Mouse (Mus musculus): ENCODE results near the gene Abhd14a.

Abhd14a gene

DNA sequence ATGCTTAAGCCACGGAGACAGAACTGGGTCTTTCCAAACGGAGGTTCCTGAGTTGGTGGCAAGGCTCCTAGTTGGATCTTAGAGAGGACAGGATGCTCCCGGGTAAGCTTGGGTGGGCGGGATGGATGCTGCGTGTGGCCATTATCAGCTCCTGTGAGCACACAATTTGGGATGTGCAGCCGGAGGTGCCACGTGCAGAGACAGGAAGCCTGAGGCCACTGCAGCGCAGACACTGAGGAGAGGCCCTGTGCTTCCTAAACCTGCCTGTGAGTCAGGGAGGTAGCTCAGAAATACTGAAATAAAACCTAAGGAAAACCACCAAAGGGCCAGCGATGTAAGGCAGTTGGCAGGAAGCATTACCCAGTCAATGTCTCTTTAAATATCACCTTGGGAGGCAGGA is 22.3 kb upstream of the Abhd14a start:
- DNase-seq (ENCODE audit: low read depth, low spot score): no peak

DNA sequence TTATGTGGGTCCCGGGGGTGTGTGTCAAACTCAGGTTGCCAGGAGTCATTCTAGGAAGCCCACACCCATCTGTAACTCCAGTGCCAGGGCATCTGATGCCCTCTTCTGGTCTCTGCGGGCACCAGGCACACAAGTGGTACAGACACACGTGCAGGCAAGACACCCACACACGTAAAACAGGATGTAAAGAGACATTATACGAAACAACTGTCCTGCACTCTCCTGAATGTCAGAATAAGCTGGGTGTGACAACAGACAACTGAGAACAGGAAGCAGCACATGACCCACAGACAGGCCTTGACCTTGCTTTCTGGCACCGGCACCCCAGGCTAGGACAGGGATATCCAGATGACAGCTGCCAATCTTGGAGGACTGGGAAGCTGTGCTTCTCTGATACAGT is 21.8 kb upstream of the Abhd14a start:
- DNase-seq (ENCODE audit: low read depth, low spot score): no peak

DNA sequence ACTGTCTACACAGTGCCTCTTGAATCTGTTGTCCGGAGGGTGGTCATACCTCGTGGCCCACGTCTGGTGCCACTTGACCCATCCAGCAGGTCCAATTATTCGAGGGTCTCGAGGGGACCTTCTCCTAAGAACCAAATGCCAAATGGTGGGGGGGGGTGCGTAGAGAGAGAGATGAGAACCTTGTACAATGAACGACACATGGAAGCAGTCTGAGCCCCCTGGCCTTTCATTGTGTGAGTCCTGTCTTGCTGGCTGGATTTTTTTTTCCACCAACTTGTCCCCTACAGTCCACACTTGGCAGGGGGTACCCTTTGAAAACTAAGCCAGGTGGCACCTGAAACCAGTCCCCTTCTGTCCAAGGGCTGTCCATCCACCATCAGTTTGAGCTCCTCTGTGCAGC is 20.3 kb upstream of the Abhd14a start:
- no peak for DNase-seq (ENCODE audit: low read depth, low spot score)

DNA sequence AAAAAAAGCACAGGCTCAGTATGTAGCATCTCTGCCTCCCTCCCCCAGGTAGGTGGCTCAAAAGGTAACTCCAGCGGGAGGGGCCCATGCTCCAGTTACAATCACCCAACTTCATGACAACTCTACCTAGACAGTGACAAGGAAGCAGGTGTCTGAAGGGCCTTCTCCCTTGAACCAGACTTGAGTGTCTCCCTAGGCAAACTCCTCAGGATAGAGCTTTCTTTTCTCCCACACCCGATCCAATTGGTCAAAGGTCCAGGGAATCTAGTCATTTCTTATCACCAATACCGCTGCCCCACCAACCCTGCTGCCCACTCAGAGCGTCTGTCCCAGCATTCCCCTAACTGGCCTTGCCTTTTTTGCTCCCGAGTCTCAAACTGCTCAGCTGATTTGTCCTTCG is 19.2 kb upstream of the Abhd14a start:
- no peak for DNase-seq (ENCODE audit: low read depth, low spot score)

DNA sequence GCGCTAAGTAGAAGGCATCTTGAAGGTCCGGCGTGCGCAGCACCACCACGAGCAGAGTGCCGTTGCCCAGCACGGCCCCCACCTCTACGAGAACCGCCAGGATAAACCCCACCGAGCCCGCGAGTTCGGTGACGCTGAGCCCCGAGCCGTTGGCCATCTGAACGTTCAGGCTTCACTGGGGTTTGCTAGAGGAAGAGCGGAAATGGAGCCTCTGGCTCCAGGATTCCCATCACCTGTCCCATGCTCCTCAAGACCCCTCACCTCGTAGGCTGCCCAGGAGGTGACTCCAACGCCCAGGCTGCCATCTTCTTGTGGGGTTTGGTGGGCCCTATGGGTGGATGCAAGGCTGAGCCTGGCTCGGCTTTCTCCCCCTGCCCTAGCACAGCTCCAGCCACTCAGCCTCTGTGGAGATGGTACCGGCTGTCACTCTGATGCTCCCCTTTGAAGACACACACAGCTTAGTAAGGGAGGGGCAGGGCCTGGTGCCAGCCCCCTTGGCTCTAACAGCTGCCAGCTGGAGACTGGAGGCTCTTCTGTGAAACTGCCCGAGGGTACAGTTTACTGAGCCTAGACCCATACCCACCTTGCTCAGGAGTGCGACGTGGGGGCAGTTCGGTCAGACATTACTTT is 18.2 kb upstream of the Abhd14a start, which contains the start of gene Gpr62:
Gene Gpr62, minus strand, starts transcription at position 368 of the 630 bp plus-strand sequence.
- no peak for DNase-seq (ENCODE audit: low read depth, low spot score)

DNA sequence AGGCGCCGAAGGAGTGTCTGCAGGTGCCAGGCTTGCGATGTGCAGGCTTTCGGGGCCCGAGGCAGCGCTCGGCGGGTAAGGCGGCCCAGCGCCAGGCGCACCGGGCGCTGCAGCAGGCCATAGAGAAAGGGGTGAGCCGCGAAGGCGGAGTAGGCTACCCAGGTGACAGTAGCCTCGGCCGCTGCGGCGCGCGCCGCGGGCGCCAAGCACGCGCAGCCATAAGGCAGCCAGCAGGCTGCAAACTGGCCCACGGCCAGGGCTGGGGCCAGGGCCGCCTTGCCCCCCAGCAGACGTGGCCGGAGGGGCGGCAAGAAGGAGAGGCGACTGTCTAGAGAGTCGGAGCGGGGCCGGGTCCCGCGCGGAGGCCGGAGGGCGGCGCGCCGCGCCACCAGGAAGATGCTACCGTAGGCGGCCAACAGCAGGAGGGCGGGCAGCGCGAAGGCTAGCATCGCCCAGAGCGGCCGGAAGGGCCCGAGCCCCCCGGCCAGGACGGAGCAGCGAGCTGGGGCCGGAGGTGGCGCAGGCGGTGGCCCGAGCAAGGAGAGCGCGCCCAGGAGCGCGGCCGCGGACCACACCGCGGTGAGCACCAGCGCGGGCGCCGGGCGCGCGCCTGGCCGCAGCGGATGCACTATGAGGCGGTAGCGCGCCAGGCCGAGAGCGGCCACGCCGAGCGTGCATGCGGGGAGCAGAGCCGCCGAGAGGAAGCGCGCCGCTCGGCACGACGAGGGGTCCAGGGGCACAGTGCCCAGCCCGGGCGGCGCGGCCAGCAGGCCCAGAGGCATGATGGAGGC is 17.5 kb upstream of the Abhd14a start:
- DNase-seq (ENCODE audit: low read depth, low spot score): no peak

DNA sequence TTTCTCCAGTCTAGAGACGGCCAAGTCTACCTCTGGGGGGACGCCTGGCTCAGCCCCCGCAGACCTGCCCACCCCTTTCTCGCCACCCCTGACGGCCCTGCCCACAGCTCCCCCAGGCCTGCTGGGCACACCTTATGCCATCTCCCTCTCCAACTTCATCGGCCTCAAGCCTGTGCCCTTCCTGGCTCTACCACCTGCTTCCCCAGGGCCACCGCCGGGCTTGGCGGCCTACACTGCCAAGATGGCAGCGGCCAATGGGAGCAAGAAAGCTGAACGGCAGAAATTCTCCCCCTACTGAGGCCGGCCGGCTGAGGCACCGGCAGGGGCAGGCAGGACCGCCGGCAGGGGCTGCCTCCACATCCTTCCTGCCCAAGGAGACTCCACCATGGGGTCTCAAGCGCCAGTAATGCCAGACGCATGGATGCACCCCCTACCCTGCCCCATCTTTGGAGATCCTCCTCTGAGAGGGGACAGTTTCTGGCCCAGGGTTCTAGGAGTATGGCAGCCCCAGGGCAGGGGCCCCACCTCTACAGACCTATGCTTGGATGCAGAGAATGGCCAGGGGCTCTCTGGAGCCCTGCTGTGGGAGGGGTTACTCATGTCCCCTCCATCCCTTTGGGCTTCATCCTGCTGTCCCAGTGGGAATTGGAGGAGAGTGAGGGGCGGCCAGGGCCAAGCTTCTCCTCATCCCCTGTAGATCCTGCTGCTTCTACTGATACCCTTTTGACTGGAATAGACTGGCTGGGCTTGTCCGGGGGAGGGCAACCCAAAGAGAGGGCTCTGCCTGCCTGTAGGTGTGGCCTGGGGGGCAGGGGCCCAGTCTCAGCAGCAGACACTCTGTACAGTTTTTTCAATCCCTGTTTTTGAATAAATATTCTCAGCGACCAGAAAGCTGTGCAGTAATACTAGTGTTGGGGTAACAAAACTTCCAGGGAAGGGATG is 15.9 kb upstream of the Abhd14a start:
- DNase-seq (ENCODE audit: low read depth, low spot score): no peak

DNA sequence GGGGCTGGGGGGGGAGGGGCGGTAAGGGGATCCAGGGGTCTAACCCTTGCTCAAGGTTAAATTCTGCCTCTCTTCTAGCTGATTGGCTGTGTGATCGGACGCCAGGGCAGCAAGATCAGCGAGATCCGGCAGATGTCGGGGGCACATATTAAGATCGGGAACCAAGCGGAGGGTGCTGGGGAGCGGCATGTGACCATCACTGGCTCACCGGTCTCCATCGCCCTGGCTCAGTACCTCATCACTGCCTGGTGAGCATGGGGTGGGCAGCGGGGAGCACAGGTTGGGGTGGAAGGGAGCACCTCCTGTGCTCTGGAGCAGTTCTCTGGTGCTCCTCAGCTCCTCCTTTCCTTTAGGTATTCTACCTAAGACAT is 14.9 kb upstream of the Abhd14a start:
- no peak for DNase-seq (ENCODE audit: low read depth, low spot score)

DNA sequence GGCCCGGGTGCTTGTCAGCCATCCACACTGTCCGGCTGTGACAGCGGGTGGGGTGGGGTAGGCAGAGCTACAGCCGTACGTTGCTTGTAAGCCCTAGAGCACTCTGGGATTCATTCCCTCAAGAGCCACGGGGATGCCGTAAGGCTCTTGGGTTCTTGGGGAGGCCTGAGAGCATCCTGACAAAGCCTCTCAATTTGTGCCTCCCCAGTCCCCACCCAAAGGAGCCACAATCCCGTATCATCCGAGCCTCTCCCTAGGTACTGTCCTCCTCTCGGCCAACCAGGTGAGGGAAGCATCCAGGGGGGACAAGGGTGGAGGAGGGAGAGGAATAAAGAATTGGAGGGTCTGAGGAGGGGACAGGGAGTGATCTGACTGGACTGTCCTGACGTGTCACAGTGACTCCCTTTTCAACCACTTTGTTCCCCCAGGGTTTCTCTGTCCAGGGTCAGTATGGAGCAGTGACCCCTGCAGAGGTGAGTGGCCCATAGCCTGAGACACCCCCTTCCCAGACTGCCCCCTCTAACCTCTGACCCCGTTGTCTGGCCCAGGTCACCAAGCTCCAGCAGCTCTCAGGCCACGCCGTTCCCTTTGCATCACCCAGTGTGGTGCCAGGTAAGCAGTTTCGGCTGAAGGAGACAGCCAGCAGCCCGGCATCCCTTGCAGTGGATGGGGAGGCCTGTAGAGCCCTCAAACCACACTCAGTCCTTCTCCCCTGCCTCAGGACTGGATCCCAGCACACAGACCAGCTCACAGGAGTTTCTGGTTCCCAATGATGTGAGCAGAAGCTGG is 14.4 kb upstream of the Abhd14a start:
- no peak for DNase-seq (ENCODE audit: low read depth, low spot score)

DNA sequence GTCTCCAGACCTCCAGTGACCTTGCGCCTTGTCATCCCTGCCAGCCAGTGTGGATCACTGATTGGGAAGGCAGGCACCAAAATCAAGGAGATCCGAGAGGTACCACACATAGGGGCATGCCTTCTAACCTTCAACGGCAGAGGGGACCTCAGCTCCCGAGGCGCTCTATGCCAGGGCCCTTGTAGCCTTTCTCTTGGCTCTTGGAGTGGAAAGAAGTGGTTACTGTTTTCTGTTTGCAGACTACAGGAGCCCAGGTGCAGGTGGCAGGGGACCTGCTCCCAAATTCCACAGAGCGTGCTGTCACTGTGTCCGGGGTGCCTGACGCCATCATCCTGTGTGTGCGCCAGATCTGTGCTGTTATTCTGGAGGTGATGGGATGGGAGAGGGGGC is 13.5 kb upstream of the Abhd14a start:
- DNase-seq (ENCODE audit: low read depth, low spot score): no peak

DNA sequence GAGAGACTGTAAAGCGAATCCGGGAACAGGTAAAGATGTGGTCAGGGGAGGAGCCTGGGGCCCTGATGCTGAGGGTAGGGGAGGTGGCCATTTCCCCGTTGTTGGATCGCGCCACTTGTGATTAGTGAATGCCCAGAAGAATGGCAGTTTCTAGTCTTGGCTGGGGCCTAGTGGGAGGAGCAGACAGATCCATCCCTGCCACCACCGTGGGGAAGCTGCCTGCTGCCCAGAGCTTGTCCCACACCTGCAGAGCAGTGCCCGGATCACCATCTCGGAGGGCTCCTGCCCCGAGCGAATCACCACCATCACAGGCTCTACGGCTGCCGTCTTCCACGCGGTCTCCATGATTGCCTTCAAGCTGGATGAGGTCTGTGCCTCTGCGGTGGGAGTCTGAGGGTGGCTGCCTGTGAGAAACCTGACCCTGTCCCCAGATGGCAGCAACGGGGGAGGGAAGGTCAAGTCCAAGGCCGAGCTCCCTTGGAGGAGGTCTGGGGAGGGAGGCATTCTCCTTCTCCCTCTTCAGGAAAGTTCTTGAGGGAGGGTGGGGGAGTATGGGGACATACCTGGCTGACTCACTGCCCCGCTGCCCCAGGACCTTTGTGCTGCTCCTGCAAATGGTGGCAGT is 13.0 kb upstream of the Abhd14a start:
- DNase-seq (ENCODE audit: low read depth, low spot score): no peak

DNA sequence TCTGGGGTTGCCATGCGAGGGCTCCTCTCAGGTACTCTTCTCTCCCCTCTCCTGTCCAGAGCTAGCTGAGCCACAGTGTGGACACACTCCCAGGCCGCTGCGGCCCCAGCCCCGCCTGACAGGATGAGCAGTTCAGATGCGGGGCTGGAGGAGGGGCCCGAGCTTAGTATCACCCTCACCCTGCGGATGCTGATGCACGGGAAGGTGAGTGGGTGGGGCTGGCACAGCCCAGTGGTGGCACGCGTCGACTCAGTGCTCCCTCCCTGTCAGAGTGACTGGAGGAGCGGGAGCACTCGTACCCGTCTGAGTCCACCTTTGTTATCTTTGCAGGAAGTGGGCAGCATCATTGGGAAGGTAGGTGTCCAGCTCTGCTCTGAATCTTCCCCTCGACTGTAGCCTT is 12.5 kb upstream of the Abhd14a start:
- no peak for DNase-seq (ENCODE audit: low read depth, low spot score)

DNA sequence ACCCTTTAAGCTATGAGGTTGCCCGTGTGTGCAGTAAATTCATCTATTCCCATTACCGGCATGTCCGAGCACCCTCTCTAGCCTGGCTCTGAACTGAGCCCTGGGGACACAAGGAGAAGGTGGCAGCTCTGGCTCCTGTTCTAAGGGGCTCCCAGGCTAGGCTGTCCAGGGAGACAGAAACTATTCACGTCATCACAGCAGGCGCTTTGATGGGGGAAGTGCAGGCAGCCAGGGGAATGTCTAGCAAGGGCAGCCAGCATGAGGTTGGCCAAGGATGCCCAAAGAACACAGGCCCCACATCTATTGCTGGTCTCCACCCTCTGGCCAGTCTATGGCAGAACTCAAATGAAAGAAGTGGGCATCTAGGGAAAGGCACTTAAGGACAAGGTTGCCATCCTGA is 10.4 kb upstream of the Abhd14a start:
- DNase-seq (ENCODE audit: low read depth, low spot score): no peak

DNA sequence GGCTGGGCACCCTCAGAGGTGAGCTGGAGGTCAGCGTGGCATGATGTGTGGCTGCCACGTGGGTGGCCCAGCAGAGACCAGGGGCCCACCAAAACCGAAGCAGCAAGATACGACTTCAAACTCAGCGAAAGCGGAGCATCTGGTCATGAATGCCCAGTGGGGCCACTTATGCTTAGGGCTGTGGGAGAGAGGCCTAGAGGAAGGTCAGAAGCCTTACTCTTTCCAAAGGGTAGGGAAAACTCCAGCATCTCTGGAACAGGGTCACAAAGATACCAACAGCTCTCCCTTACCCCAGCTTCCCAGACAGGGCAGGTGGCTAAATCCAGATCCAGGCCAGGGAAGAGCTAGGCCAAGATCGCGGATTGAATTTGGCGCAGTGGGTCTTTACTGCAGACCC is 9.7 kb upstream of the Abhd14a start:
- no peak for DNase-seq (ENCODE audit: low read depth, low spot score)

DNA sequence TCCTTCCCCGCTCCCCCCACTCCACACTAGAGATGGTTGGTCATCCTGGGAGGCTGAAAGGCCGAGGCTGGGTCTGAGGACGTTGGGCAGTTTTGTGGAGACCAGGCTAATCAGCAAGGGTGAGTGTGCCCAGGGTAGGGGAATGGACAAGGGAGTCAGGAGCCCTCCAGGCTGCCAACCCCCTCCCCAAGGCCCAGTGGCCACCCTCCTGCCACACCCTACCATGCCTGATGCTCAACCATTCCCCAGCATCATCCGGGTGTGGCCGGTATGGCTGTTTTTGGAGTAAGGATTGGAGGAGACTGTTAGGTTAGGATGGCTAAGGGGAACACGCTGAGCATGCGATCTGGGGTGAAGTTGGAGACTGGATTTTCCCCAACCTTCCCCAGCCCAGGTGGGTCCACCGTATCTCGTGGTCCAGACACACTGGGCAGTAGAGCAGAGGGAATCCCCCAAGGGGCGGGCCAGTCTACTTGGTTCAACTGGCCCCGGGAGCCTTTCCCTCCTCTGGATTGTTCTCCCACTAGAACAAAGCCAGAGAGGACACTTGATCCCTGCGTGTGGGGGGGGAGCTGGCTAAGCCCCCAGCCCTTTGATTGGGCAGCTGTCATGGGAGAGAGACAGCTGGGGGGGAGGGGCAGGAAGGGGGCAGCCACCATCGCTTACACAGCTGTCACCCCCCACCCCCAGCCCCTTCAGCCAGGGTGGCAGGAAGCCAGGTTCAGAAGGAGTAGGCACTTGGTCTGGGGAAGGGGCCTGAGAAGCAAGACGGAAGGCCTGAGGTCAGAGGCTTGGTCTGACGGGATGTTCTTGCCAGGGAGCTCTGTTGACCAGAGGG is 9.1 kb upstream of the Abhd14a start:
- no peak for DNase-seq (ENCODE audit: low read depth, low spot score)

DNA sequence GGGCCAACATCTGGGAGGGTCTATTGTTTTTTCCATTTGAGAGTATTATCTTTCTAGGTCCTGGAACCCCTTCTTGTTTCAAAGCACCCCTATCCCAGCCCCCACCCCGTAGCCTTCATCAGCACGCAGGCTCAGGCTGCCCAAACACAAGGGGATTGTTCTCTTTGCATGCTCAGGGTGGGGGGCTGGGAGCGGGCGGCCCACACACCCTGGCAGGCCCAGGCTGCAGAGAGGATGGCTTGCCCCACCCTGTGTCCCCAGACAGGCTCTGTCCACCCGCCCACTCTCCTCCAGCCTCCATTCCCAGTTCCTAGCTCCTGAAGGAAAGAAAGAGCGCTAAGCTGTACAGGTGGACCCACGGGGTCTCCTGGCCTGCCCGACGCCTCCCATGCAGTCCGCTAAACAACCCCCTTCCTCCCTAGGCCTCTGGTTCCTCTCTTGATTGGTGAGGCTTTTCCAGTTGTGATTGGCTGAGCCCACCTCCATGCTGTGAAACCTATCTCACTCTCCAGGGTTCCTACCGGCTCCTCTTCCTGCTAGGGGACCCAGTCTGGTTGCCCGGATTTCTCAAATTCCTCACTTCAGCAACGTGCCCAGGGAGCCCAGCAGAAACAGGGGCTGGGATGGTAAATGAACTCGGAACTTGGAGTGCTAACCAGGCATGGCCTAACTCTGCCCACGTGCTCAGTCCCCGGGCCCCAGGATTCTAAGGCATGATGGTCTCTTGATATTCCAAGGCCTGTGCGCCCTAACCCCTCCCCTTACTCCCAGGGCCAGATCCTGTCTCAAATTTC is 7.6 kb upstream of the Abhd14a start:
- DNase-seq (ENCODE audit: low read depth, low spot score): no peak

DNA sequence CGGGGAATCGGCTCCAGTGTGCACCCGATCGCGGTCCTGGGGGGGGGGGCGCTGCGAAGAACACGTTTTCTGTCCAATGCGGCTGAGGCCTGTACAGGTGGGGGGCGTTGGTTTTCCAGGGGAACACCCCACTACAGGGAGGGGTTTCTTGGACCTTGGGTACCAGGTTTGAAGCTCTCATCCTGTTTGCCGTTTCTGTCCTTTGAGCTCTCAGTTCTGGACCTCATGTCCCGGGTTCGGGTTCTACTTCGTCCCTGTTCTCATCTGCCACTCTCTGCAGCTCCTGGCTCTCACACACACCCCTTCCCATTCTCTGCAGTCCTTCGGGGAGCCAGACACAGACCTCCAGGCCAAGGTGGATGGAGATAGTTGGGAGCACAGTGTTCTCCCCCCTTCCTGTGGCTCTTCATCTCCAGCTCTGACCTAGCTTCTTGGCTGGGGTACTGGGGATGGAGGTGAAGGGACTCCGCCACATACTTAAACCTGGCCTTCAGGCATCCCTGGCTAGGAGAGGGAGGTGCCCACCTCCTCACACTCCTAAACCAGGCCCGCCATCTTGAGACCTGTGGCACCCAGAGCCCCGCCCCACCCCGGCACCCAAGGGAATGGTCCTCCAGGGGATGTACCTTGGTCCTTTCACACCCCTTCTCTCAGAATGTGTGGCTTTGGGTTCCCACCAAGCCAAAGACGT is 6.7 kb upstream of the Abhd14a start:
- no peak for DNase-seq (ENCODE audit: low read depth, low spot score)

DNA sequence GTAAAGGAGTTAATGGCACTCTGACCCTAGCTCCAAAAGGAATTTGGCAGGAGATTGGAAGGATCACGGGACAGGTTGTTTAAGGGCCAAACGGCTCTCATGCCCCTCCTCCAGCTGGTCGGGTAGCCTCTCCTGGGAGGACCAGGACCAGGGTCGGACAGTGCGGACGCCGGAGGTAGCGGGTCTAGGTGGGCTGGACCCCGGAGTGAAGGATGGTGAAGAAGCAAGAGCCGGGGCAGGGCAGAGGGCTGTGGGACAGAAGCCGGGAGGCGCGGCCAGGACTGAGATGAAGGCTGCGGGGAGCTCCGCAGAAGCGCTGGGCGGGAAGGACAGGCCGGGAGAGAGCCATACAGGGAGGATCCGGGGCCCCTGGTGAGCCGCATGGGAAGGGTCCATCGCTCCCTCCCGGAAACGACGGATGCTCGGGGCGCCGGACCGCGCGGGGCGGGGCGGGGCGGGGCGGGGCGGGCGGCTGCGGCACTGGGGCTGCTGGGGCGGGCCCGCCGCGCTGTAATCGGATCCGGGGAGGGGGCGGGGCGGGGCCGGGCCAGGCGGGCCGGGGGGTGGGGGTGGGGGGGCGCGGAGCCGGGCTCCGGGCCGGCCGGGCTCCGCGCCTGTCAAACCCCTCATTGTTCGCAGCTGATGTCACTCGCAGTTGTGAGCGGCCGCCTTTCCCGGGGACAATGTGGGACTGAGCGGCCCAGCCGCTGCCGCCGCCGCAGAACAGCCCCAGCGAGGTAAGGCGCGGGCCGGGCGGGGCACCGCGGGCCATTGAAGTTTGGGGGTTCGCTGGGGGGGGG is 6.0 kb upstream of the Abhd14a start, which contains the start of gene Pcbp4:
Gene Pcbp4, plus strand, starts transcription at position 21 of the 800 bp plus-strand sequence.
- DNase-seq (ENCODE audit: low read depth, low spot score): no peak
